16 mouse cellular contexts compared by ENCODE assay signal in the genomic region with DNA sequence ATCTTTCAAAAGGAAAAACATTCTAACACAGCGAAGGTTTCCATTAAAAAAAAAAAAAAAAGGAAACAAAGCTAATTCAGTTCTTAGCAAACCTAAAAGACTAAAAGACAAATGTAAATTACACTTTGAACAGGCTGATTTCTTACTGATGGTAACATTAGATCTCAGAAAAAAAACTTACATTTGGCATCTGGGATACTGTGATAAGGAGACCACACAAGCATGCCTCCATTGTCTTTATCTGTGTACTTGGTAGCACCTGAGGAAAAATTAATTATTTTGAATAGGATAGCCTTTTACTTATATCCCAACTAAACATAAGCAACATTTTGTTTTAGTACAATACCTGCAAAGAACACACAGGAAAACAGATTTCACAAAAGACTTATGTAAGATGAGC. TPM values are rescaled to one million over a fixed set of nuclear protein-coding genes. Genes with fewer than 3 reads are reported as not detected.
DNase-seq lines count a peak whose midpoint lies in the region; ATAC-seq and TF ChIP-seq lines count a peak whose summit lies in the region.
"Had no signal": no experiment of that assay in that cellular context is flagged by ENCODE, and none has a peak within 500 bp of the region (broad histone marks: within the 10 kb centered on the region; RNA-seq: fewer than 3 reads in every experiment).

No protein-coding gene starts in this region.

- 80% methylated on average over 1 of the region's 1 CpGs for WGBS in liver, embryonic 13.5 days (ENCODE audit: insufficient replicate concordance)
- WGBS in liver, postnatal 0 days (ENCODE audit: insufficient replicate concordance), result 62% methylated on average over 1 of the region's 1 CpGs
- 88% methylated on average over 1 of the region's 1 CpGs for WGBS in thymus, adult 2 months

- H3K27ac ChIP-seq in liver, embryonic 13.5 days, result no peak overlapping the region
- H3K27ac ChIP-seq in liver, postnatal 0 days (ENCODE audit: low read depth), result no peak overlapping the region
- no peak overlapping the region for H3K27ac ChIP-seq in thymus, adult 2 months (ENCODE audit: control insufficient read depth, insufficient read depth, low read length)
- H3K27ac ChIP-seq: embryonic facial prominence, embryonic 12.5 days; gastrocnemius, adult 2 months; hindbrain, embryonic 10.5 days; hindbrain, embryonic 14.5 days had no signal

- TF ChIP-seq POLR2A in thymus, adult 2 months (IDR thresholded peaks at IDR 0.05; ENCODE audit: control insufficient read depth, extremely low read depth, insufficient read depth, low read length, poor library complexity), result no peak

- H3K36me3 ChIP-seq in liver, embryonic 13.5 days, result peaks cover 29% of the 10 kb centered on the region
- peaks cover 8% of the 10 kb centered on the region for H3K36me3 ChIP-seq in liver, postnatal 0 days (replicated peaks; ENCODE audit: insufficient read depth, low read length)
- peaks cover 5% of the 10 kb centered on the region; the same call in 1 of the 2 replicates for H3K36me3 ChIP-seq in thymus, adult 2 months (ENCODE audit: control insufficient read depth, insufficient read depth, low read length)

- H3K4me2 ChIP-seq in liver, embryonic 13.5 days, result no peak overlapping the region
- H3K4me2 ChIP-seq in liver, postnatal 0 days (ENCODE audit: low read depth, low read length), result no peak overlapping the region
- H3K4me2 ChIP-seq: embryonic facial prominence, embryonic 12.5 days; heart, embryonic 12.5 days; hindbrain, embryonic 14.5 days had no signal

- peak; percentile 30 for DNase-seq in c-Kit-positive CD71-positive TER-119-positive erythroid progenitor cells, embryonic 14.5 days (ENCODE audit: low spot score)
- DNase-seq in liver, embryonic 13.5 days, result no peak
- DNase-seq in liver, postnatal 0 days, result no peak
- DNase-seq in frontal cortex, adult 2 months (ENCODE audit: extremely low spot score in 1 of 2, low spot score in 1 of 2), result no peak
- no peak for DNase-seq in thymus, adult 2 months
- DNase-seq in kidney, adult 8-10 months, result no peak
- DNase-seq: adrenal gland, postnatal 10 days; cerebellum, adult 2 months; cerebellum, postnatal 14 days; gastrocnemius, adult 2 months; gastrocnemius, postnatal 25 days had no signal

- TF ChIP-seq CTCF in liver, postnatal 0 days (IDR thresholded peaks at IDR 0.05; ENCODE audit: low read depth), result no peak
- no peak for TF ChIP-seq CTCF in thymus, adult 2 months (IDR thresholded peaks at IDR 0.05; ENCODE audit: borderline replicate concordance, control insufficient read depth, extremely low read depth, insufficient read depth, low read length, poor library complexity)

- peak; percentile 62; the same call in 1 of the 2 replicates for ATAC-seq in liver, embryonic 13.5 days (ENCODE audit: low read depth)
- ATAC-seq in liver, postnatal 0 days, result no peak
- ATAC-seq: forebrain, embryonic 16.5 days had no signal

- no peaks in the 10 kb centered on the region for H3K27me3 ChIP-seq in liver, embryonic 13.5 days
- no peaks in the 10 kb centered on the region for H3K27me3 ChIP-seq in liver, postnatal 0 days (ENCODE audit: insufficient read depth, low read length)
- H3K27me3 ChIP-seq in thymus, adult 2 months (ENCODE audit: control insufficient read depth, insufficient read depth, low read length), result no peaks in the 10 kb centered on the region
- H3K27me3 ChIP-seq: embryonic facial prominence, embryonic 12.5 days; heart, embryonic 12.5 days had no signal

- H3K9ac ChIP-seq in liver, embryonic 13.5 days, result no peak overlapping the region
- H3K9ac ChIP-seq in liver, postnatal 0 days (replicated peaks), result no peak overlapping the region
- H3K9ac ChIP-seq: embryonic facial prominence, embryonic 12.5 days; heart, embryonic 12.5 days; hindbrain, embryonic 14.5 days had no signal

- H3K9me3 ChIP-seq in liver, embryonic 13.5 days (replicated peaks), result no peaks in the 10 kb centered on the region
- H3K9me3 ChIP-seq in liver, postnatal 0 days (ENCODE audit: low read length), result no peaks in the 10 kb centered on the region
- H3K9me3 ChIP-seq: embryonic facial prominence, embryonic 12.5 days; heart, embryonic 12.5 days; hindbrain, embryonic 10.5 days had no signal

- H3K4me3 ChIP-seq in liver, embryonic 13.5 days (replicated peaks), result no peak overlapping the region
- H3K4me3 ChIP-seq in liver, postnatal 0 days (ENCODE audit: low read depth, low read length), result no peak overlapping the region
- no peak overlapping the region for H3K4me3 ChIP-seq in thymus, adult 2 months (ENCODE audit: control insufficient read depth, insufficient read depth, low read length)
- H3K4me3 ChIP-seq: embryonic facial prominence, embryonic 12.5 days; gastrocnemius, adult 2 months; heart, embryonic 12.5 days; hindbrain, embryonic 10.5 days had no signal

- H3K4me1 ChIP-seq in liver, embryonic 13.5 days (replicated peaks), result peaks cover 36% of the 10 kb centered on the region
- peaks cover 2% of the 10 kb centered on the region; the same call in 1 of the 2 replicates for H3K4me1 ChIP-seq in liver, postnatal 0 days (ENCODE audit: insufficient read depth)
- H3K4me1 ChIP-seq in thymus, adult 2 months (replicated peaks; ENCODE audit: control insufficient read depth, insufficient read depth, low read length), result no peaks in the 10 kb centered on the region
- H3K4me1 ChIP-seq: embryonic facial prominence, embryonic 12.5 days; hindbrain, embryonic 10.5 days had no signal

- TF ChIP-seq EP300 in liver, postnatal 0 days (IDR thresholded peaks at IDR 0.05; ENCODE audit: low read depth), result peak; percentile 55; the same call in 1 of the 2 replicates

RNA-seq across cellular contexts. Expression of a gene that starts 7.7 kb away (rescaled TPM):
- 9.0 and 9.5 TPM in 2 replicates for polyA plus RNA-seq in liver, embryonic 13.5 days (2015; fragmentation: Nextera tagmentation; extraction: Ambion mirVana)
- 6.2 and 7.2 TPM in 2 replicates for polyA plus RNA-seq in liver, postnatal 0 days (2015; fragmentation: Nextera tagmentation; extraction: Ambion mirVana)
- 28.3 and 37.0 TPM in 2 replicates for polyA plus RNA-seq in frontal cortex, adult 2 months (2012; rRNA removed)
- polyA plus RNA-seq in thymus, adult 2 months (2012; rRNA removed), result 29.9 and 30.4 TPM in 2 replicates

RNA-seq across cellular contexts. Expression of a gene that starts 37.8 kb away (rescaled TPM):
- polyA plus RNA-seq in liver, embryonic 13.5 days (2015; fragmentation: Nextera tagmentation; extraction: Ambion mirVana), result 8.1 and 9.0 TPM in 2 replicates
- polyA plus RNA-seq in liver, postnatal 0 days (2015; fragmentation: Nextera tagmentation; extraction: Ambion mirVana), result 3.4 and 4.2 TPM in 2 replicates
- polyA plus RNA-seq in frontal cortex, adult 2 months (2012; rRNA removed), result 10.0 and 10.4 TPM in 2 replicates
- polyA plus RNA-seq in thymus, adult 2 months (2012; rRNA removed), result 10.1 and 10.5 TPM in 2 replicates
